Mouse (Mus musculus): Measurements from ENCODE around the gene Kcnv2.

DNA sequence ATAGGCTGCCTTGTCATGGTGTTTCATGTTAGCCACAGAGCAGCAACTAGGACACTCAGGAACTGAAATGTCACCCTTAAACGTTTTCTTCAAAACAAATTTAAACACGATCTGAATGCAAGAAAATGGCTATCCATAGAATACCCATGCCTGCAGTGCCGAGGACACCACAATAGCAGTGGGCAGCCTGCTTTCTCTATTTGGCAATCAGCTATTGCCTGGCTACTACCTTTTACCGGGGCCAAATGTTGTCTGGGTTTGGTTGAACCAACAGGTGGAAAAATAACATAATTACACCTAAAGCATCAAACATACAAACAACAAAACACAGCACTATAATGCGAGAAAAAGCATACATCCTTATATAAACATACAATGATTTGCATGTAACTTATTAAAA lies 60.9 kb downstream of the Kcnv2 start:
- TF ChIP-seq TBP (IDR thresholded peaks at IDR 0.05; ENCODE audit: low read depth, low read length) (no peak), POLR2A (IDR thresholded peaks at IDR 0.05; ENCODE audit: control insufficient read depth in 1 of 2, insufficient read depth in 1 of 2, low read depth in 1 of 2, low read length in 2 of 2, poor library complexity in 1 of 2) (no peak), CHD1 (IDR thresholded peaks at IDR 0.05; ENCODE audit: low read depth, low read length) (no peak), TCF12 (IDR thresholded peaks at IDR 0.05; ENCODE audit: low read depth, low read length) (no peak), MAZ (IDR thresholded peaks at IDR 0.05; ENCODE audit: low read depth, low read length) (no peak), ZC3H11A (IDR thresholded peaks at IDR 0.05; ENCODE audit: low read depth, low read length) (no peak), RAD21 (IDR thresholded peaks at IDR 0.05; ENCODE audit: low read depth, low read length) (no peak), E2F4 (IDR thresholded peaks at IDR 0.05; ENCODE audit: borderline replicate concordance, low read depth, low read length) (no peak), CTCF (IDR thresholded peaks at IDR 0.05 in 2 of 3, conservative IDR thresholded peaks at IDR 0.05 in 1 of 3; ENCODE audit: control insufficient read depth in 1 of 3, insufficient read depth in 1 of 3, low read depth in 2 of 3, low read length in 3 of 3, poor library complexity in 1 of 3, severe bottlenecking in 1 of 3) (no peak), NRF1 (IDR thresholded peaks at IDR 0.05; ENCODE audit: insufficient read depth, low read depth, low read length, poor library complexity, severe bottlenecking) (no peak), POLR2AphosphoS2 (IDR thresholded peaks at IDR 0.05; ENCODE audit: low read length) (no peak)
